Mouse (Mus musculus): ENCODE measurements around the gene Ptpre. TPM values are rescaled to one million over a fixed set of nuclear protein-coding genes. Genes with fewer than 3 reads are reported as not detected.

Gene Ptpre
- polyA plus RNA-seq, 1 experiment from 2014 or later = 4.4 TPM

DNA sequence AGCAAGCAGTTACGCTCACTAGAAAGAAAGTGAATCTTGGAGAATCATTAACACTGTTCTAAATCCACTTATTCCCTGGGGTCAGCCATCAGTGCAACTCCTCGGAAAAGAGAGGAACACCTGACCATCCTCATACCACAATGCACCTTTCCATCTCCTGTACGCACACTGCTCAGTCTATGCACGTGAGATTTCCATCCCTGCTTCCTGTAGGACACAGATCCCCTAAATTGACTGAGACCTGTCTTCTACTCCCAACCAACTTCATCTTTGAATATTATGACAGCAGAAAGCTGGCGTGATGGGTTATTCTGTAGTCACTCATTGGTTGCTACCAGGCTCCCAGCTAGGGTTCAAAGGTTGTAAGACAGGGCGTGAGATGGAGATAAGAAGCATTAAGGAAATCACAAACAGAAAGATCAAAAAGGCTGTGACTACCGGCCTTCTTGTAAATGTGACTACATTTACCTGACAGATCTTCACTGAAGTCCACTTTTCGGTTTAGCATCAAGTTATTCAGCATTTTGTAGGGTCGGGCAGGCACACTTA is 166.4 kb downstream of the Ptpre start:
- no peak overlapping the region for H3K4me2 ChIP-seq (replicated peaks; ENCODE audit: low read depth)
- H3K36me3 ChIP-seq (ENCODE audit: control insufficient read depth, insufficient read depth, low read length) = peaks cover 8% of the 10 kb centered on the region
- H3K4me3 ChIP-seq (ENCODE audit: low read depth, low read length) = no peak overlapping the region
- H3K4me1 ChIP-seq (replicated peaks; ENCODE audit: control insufficient read depth, insufficient read depth) = no peaks in the 10 kb centered on the region
- DNase-seq (ENCODE audit: low spot score) (no peak), ATAC-seq (ENCODE audit: low FRiP score, low TSS enrichment) (no peak)
- H3K9me3 ChIP-seq (ENCODE audit: control insufficient read depth, low read length) = no peaks in the 10 kb centered on the region
- TF ChIP-seq EP300 (optimal IDR thresholded peaks at IDR 0.05) (no peak), CTCF (IDR thresholded peaks at IDR 0.05; ENCODE audit: low read depth) (no peak)
- H3K27me3 ChIP-seq (ENCODE audit: control insufficient read depth, insufficient read depth, low read length) = no peaks in the 10 kb centered on the region
- H3K9ac ChIP-seq (ENCODE audit: low read length) = no peak overlapping the region
- H3K27ac ChIP-seq (replicated peaks) = no peak overlapping the region
- WGBS = 83% methylated on average over 9 of the region's 9 CpGs

DNA sequence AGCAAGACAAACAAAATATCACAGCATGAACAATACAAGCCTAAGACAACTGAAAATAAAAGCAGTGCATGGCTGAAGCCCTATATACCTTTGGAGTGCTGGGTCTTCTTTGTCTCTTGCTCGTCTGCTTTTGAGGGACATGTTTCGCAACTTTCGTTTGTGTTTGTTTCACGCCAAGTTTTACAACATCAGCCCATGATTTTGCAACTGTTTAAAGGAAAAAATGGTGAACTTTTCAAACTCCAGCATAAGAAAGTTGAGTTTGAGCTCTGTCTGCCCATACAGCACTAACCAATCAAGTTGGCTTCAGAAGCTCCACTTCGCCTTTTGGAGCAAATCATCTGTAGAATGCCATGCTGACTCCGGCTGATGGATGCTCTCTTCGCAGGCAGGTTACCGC is 167.0 kb downstream of the Ptpre start:
- WGBS = 86% methylated on average over 8 of the region's 8 CpGs
- Histone ChIP-seq H3K9ac (ENCODE audit: low read length) (no peak overlapping the region), H3K4me2 (replicated peaks; ENCODE audit: low read depth) (no peak overlapping the region), H3K4me3 (ENCODE audit: low read depth, low read length) (no peak overlapping the region), H3K27ac (replicated peaks) (no peak overlapping the region), H3K4me1 (replicated peaks; ENCODE audit: control insufficient read depth, insufficient read depth) (no peaks in the 10 kb centered on the region), H3K27me3 (ENCODE audit: control insufficient read depth, insufficient read depth, low read length) (no peaks in the 10 kb centered on the region), H3K9me3 (ENCODE audit: control insufficient read depth, low read length) (no peaks in the 10 kb centered on the region), H3K36me3 (ENCODE audit: control insufficient read depth, insufficient read depth, low read length) (peaks cover 8% of the 10 kb centered on the region)
- DNase-seq (ENCODE audit: low spot score) = no peak
- no peak for TF ChIP-seq EP300 (optimal IDR thresholded peaks at IDR 0.05)
- ATAC-seq (ENCODE audit: low FRiP score, low TSS enrichment) = no peak

DNA sequence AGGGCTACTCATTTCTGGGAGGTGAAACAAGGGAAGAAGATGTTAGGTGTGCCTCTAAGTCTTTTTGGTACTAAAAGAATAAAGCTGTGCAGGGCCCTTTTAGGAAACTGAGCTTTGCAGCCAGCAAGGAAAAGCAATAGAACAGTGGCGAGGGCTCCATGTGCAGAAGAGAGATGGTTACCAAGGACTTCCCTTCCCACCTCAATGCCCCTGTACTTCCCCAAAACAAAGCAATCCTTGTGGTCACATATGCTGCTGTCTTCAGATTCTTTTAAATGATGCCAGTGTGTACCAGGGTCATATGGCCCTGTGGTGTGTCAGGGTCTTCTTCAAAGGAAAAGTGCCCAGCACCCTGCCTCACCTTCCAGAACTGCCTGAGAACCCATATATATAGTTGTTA is 167.8 kb downstream of the Ptpre start:
- no peak overlapping the region for H3K4me2 ChIP-seq (replicated peaks; ENCODE audit: low read depth)
- H3K9ac ChIP-seq (ENCODE audit: low read length) = no peak overlapping the region
- no peak overlapping the region for H3K27ac ChIP-seq (replicated peaks)
- TF ChIP-seq CTCF (IDR thresholded peaks at IDR 0.05; ENCODE audit: low read depth) = no peak
- no peaks in the 10 kb centered on the region for H3K9me3 ChIP-seq (ENCODE audit: control insufficient read depth, low read length)
- DNase-seq (ENCODE audit: low spot score) = no peak
- no peaks in the 10 kb centered on the region for H3K27me3 ChIP-seq (ENCODE audit: control insufficient read depth, insufficient read depth, low read length)
- no peak overlapping the region for H3K4me3 ChIP-seq (ENCODE audit: low read depth, low read length)
- no peaks in the 10 kb centered on the region for H3K4me1 ChIP-seq (replicated peaks; ENCODE audit: control insufficient read depth, insufficient read depth)
- 94% methylated on average over 1 of the region's 1 CpGs for WGBS
- no peak for ATAC-seq (ENCODE audit: low FRiP score, low TSS enrichment)
- peaks cover 8% of the 10 kb centered on the region for H3K36me3 ChIP-seq (ENCODE audit: control insufficient read depth, insufficient read depth, low read length)

DNA sequence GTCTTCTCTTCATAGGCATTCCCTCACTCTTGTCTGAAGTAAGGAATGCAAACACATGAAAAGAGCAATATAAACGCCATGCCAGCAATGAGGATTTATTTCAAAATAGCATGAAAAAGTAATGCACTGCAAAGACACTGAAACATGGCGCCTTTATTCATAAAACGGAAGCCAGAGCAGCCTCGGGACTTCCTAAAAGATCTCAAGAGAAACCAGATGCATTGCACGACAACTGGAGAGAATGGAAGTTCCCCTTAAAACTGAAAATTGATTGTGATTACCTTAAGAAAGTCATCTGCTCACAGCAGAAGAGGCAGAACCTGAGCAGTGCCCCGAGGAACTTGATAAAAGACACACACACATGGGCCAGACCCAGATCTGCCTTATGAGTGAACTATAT is 168.5 kb downstream of the Ptpre start:
- DNase-seq (ENCODE audit: low spot score) (no peak), ATAC-seq (ENCODE audit: low FRiP score, low TSS enrichment) (no peak)
- Histone ChIP-seq H3K36me3 (ENCODE audit: control insufficient read depth, insufficient read depth, low read length) (peaks cover 8% of the 10 kb centered on the region), H3K4me1 (replicated peaks; ENCODE audit: control insufficient read depth, insufficient read depth) (no peaks in the 10 kb centered on the region), H3K9ac (ENCODE audit: low read length) (no peak overlapping the region), H3K27ac (replicated peaks) (no peak overlapping the region), H3K27me3 (ENCODE audit: control insufficient read depth, insufficient read depth, low read length) (no peaks in the 10 kb centered on the region), H3K4me2 (replicated peaks; ENCODE audit: low read depth) (no peak overlapping the region), H3K9me3 (ENCODE audit: control insufficient read depth, low read length) (no peaks in the 10 kb centered on the region), H3K4me3 (ENCODE audit: low read depth, low read length) (no peak overlapping the region)
- WGBS = 83% methylated on average over 6 of the region's 6 CpGs
- TF ChIP-seq EP300 (optimal IDR thresholded peaks at IDR 0.05) = no peak
- no peak for TF ChIP-seq CTCF (IDR thresholded peaks at IDR 0.05; ENCODE audit: low read depth)

DNA sequence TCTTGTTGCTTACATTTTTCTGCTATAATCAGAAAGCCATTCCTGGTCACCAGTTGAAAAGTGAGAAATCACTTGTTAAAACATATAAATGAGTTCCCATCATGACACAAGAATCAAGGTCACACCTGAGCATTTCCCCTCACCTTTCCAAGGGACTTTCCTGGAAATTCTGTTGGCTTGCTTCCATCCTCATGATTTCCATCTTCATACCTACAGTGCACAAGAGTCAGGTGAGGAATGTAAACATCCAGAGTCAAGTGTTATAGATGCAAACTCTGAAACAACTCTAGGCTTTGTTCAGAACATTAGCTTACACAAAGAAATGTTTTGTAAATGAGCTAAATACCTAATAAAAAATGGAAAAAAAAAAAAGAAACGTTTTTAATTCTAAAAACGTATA is 173.4 kb downstream of the Ptpre start:
- 64% methylated on average over 2 of the region's 2 CpGs for WGBS
- ATAC-seq (ENCODE audit: low FRiP score, low TSS enrichment) (no peak), DNase-seq (ENCODE audit: low spot score) (no peak)

DNA sequence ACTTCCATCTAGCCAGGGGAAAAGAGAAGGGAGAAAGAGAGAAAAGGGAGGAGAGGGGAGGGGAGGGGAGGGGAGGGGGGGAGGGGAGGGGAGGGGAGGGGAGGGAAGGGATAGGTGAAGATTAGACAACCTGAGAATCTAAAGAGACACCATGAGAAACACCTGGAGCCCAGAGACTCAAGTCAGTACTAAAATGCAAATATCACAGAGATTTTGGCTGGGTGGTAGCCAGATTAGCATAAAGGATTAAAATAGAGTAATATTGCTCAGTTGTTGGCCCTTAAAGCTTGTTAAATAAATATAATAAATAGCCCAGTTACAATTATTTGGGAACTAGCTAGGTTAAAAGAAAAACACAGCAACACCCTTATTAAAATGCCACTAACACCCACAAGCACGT is 175.3 kb downstream of the Ptpre start:
- no peaks in the 10 kb centered on the region for H3K4me1 ChIP-seq (replicated peaks; ENCODE audit: control insufficient read depth, insufficient read depth)
- DNase-seq (ENCODE audit: low spot score) (no peak), ATAC-seq (ENCODE audit: low FRiP score, low TSS enrichment) (no peak)
- no peaks in the 10 kb centered on the region for H3K9me3 ChIP-seq (ENCODE audit: control insufficient read depth, low read length)
- no peak overlapping the region for H3K9ac ChIP-seq (ENCODE audit: low read length)
- no peak overlapping the region for H3K4me2 ChIP-seq (replicated peaks; ENCODE audit: low read depth)
- no peak for TF ChIP-seq EP300 (optimal IDR thresholded peaks at IDR 0.05)
- TF ChIP-seq CTCF (IDR thresholded peaks at IDR 0.05; ENCODE audit: low read depth) = no peak
- WGBS = 74% methylated on average over 1 of the region's 1 CpGs
- H3K27ac ChIP-seq (replicated peaks) = no peak overlapping the region
- H3K4me3 ChIP-seq (ENCODE audit: low read depth, low read length) = no peak overlapping the region
- H3K36me3 ChIP-seq (ENCODE audit: control insufficient read depth, insufficient read depth, low read length) = no peaks in the 10 kb centered on the region
- H3K27me3 ChIP-seq (ENCODE audit: control insufficient read depth, insufficient read depth, low read length) = no peaks in the 10 kb centered on the region

More for the DNA sequence above, 173.4 kb downstream of the Ptpre start:
- Histone ChIP-seq H3K9ac (ENCODE audit: low read length) (no peak overlapping the region), H3K4me1 (replicated peaks; ENCODE audit: control insufficient read depth, insufficient read depth) (no peaks in the 10 kb centered on the region), H3K4me3 (ENCODE audit: low read depth, low read length) (no peak overlapping the region), H3K36me3 (ENCODE audit: control insufficient read depth, insufficient read depth, low read length) (peaks cover 2% of the 10 kb centered on the region; the same call in 1 of the 2 replicates), H3K9me3 (ENCODE audit: control insufficient read depth, low read length) (no peaks in the 10 kb centered on the region), H3K4me2 (replicated peaks; ENCODE audit: low read depth) (no peak overlapping the region), H3K27ac (replicated peaks) (no peak overlapping the region), H3K27me3 (ENCODE audit: control insufficient read depth, insufficient read depth, low read length) (no peaks in the 10 kb centered on the region)
- TF ChIP-seq CTCF (IDR thresholded peaks at IDR 0.05; ENCODE audit: low read depth) = no peak
- TF ChIP-seq EP300 (optimal IDR thresholded peaks at IDR 0.05) = no peak

Measured in stomach, postnatal 0 days (tissue).